Mouse (Mus musculus) embryo, embryonic 9.5 days (tissue): ENCODE results near the gene Cd3e.
"Not testable (repeated sequence)": the region's sequence is repeated elsewhere in the genome, so short reads cannot be mapped to it uniquely, and the experiment has no call there.

Experiments used
- DNase-seq: peaks from one replicate; pipeline ENCODE4 v3.0.0-alpha.2; 2017; ENCODE audit errors: extremely low spot score

Cd3e gene

DNA sequence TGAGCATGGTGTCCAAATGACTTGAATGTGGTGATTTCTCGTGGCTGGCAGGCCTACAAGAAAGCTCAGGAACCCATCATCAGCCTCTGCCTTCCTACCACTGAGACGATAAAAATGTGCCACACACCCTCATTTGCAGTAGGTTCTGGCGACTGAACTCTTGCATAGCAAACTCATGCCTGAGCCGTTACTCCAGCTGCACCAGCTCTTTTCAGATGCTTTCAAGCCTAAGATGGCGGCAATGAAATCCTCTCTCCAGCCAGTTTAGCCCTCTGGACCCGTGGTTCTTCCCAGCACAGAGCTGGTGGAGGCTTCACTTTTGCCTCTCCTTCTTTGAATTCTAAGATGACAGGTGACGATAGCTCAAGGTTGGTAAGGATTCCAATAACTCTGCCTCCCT is 29.6 kb downstream of the Cd3e start:
- DNase-seq, result no peak

DNA sequence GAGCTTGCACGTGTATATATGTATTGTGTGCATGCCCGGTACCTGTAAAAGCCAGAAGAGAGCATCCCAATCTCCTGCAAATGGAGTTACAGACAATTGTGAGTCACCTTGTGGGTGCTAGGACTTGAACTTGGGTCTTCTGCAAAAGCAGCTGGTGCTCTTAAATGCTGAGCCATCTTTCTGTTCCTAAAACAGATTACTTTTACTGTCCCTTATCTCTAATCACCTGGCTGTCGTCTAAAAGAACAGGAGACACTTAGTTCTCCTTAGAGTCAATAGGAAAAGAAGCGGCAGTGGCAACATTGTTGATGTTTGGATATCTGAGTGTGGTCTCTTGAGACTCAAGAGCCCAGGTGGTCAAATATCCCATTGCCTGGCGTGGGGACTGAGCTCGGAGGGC is 31.6 kb downstream of the Cd3e start:
- DNase-seq, result no peak

DNA sequence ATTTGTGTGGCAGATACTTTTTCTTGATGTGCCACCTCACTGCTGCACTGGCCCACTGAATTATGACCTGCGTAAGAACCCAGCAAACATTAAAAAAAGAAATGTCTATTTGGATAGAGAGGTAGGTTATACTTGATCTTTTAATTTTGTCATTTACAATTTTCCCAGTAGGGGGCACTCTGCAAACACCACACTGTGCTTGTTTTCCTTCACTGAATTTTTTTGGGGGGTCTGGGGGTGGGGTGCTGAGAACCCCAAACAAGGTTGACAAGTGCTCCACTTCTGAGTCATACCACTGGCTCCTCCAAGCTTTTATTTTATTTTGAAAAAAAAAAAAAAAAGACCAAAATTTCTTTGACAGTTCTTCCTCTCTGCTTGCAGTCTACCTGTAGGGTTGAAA is 40.0 kb downstream of the Cd3e start:
- DNase-seq, result no peak

DNA sequence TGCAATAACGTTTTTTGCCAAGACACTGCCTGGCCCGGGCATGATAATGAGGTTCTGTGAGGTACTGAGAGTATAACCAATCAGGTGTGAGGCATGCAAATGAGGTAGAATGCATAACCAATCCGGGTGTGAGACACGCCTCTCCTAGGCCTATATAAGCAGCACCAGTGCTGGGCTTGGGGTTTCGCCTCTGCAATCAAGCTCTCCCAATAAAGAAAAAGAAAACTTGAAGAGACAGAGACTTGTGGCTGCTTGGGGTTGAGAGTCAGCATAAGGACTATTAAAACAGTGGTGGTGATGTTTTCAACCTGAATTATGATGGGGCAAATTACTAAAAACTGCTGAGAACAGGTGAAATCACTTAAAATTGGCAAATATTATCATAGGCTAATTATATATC is 41.7 kb downstream of the Cd3e start:
- DNase-seq, result not testable (repeated sequence)

DNA sequence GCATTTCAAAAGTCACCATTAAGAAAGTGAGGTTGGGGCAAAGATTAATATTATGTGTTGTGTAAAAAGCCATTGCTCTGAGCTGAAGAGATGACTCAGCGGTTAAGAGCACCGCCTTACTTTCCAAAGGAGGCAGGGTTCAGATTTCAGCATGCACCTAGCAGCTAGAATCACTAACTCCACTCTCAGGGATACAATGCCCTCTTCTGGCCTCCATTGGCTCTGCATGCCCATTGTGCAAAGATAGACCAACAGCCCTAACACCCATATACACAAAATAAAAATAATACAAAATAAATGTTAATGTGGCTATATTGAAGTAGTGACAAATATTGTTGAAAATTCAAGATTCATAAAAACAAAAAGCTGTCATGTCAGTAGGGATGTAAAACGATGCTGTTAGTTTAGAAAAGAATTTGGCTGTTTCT is 42.6 kb downstream of the Cd3e start:
- DNase-seq, result peak; percentile 69

DNA sequence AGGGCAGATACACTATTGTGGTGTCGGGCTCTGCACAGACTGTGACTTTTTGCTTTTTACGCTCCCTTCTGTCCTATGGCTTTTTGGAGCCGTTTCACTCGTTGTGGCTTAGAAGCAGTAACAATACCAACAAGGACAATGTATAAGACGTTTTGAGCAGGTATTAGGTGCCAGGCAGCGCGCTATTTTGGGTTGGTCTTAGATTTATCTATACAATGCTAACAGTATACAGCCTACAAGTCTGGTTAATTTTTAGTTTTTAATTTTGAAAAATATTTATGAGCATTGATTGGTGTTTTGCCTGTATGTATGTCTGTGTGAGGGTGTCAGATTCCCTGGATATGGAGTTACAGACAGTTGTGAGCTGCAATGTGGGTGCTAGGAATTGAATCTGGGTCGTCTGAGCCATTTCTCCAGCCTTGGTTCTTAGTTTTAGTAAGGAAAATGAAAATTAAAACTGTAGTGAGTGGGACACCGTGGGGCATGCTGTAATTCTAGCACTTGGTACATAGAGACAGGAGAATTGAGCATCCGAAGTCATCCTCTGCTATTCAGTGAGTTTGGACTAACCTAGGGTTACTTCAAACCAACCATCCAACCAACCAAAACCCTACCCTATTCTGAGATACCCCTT is 43.5 kb downstream of the Cd3e start:
- DNase-seq, result no peak

DNA sequence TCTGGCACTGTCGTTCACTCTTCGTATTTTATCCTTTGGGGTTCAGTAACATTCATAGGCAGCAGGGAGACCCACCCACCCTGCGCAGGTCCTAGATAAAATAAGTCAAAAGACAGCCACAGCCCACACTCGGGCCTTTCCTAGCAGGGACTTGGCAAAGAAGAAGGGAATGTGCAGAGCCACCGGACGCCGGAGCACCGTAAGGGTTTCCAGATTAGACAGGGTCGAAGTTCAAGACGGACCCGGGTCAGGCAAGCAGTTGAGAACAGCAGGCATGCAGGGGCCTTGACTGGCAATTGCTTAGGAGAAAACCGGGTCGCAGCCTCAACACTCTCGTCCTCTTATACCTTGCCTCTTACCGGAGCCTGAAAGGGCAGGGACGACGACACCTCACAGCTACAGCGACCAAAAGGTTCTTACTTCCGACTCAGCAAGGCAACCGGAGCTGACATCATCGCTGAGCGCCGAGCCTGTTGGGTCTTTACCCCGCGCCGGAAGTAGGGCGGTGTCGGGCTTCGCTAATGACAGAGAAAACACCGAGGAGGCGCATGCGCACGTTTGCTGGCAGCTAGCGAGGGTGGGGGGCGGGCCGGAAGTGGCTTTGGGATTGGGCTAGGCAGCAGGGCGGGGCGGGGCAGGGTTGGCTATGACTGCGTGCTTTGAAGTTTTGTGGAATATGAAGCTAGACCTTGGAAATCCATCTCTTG is 44.1 kb downstream of the Cd3e start, which contains the start of gene Ube4a:
Gene Ube4a (minus strand): TSS at position 475 of the 707 bp plus-strand sequence.
- peak; percentile 100 for DNase-seq

DNA sequence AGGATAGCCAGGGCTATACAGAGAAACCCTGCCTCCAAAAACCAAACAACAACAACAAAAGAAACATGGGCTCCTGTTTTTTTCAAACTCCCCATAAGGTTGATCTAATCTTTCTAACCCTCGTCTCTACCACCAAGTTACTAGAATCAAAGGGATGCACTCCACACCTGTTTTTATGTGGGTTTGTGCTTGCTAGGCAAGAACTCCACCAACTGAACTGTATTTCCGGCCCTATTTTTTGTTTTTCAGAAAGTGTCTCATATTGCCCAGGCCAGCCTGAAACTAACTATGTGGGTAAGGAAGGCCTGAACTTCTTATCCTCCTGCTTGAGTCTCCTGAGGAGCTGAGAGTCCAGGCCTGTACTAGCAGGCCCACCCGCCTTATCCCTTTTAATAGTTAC is 55.0 kb downstream of the Cd3e start:
- no peak for DNase-seq
